Mouse (Mus musculus) forebrain, embryonic 11.5 days (tissue): ENCODE results near the gene H2al1a. TPM values are rescaled to one million over a fixed set of nuclear protein-coding genes. Genes with fewer than 3 reads are reported as not detected.
"Not testable (repeated sequence)": the region's sequence is repeated elsewhere in the genome, so short reads cannot be mapped to it uniquely, and the experiment has no call there.

Source experiments
- ATAC-seq: fragments of 200-750 bp; cut with Nextera tagmentation; replicated peaks from 2 replicates; pipeline ENCODE4 v1.8.0; 2017; ENCODE audit warnings: moderate TSS enrichment; ENCODE audit not compliant: low FRiP score
- DNase-seq: peaks from one replicate; pipeline ENCODE4 v3.0.0-alpha.2; 2017; ENCODE audit warnings: low spot score
- H3K27ac ChIP-seq: fragments of 300-500 bp; sonication (generic); 2 replicates; pipeline ENCODE4 v1.5.1; 2014; ENCODE audit warnings: low read depth, low read length
- H3K27me3 ChIP-seq: fragments of 300-500 bp; sonication (generic); 2 replicates; pipeline ENCODE4 v1.6.1; 2014; ENCODE audit warnings: mild to moderate bottlenecking, low read length, mixed read lengths; ENCODE audit not compliant: control insufficient read depth, insufficient read depth
- H3K36me3 ChIP-seq: fragments of 300-500 bp; sonication (generic); 2 replicates; pipeline ENCODE4 v1.6.1; 2014; ENCODE audit warnings: mild to moderate bottlenecking, low read length, moderate library complexity, mixed read lengths; ENCODE audit not compliant: control insufficient read depth, insufficient read depth
- H3K4me1 ChIP-seq: fragments of 300-500 bp; sonication (generic); replicated peaks from 2 replicates; pipeline ENCODE4 v1.6.1; 2014; ENCODE audit warnings: low read length, mixed read lengths; ENCODE audit not compliant: control insufficient read depth, insufficient read depth
- H3K4me2 ChIP-seq: fragments of 300-500 bp; sonication (generic); 2 replicates; pipeline ENCODE4 v1.6.1; 2014; ENCODE audit warnings: low read depth, mild to moderate bottlenecking, low read length, moderate library complexity, mixed read lengths; ENCODE audit not compliant: severe bottlenecking
- H3K4me3 ChIP-seq: fragments of 300-500 bp; sonication (generic); 2 replicates; pipeline ENCODE4 v1.5.1; 2014; ENCODE audit warnings: low read depth, low read length
- H3K9ac ChIP-seq: fragments of 300-500 bp; sonication (generic); 2 replicates; pipeline ENCODE4 v1.6.1; 2014; ENCODE audit warnings: low read length
- H3K9me3 ChIP-seq: fragments of 300-500 bp; sonication (generic); 2 replicates; pipeline ENCODE4 v1.6.1; 2016; ENCODE audit warnings: low read length, mixed read lengths; ENCODE audit not compliant: control insufficient read depth
- WGBS: fragments of 180-500 bp; shearing (Covaris S2); extraction: QIAGEN DNeasy Blood & Tissue Kit; methylation state at CpG from one replicate; pipeline ENCODE4 v1.1.7; 2014; 5-methylcytosine and 5-hydroxymethylcytosine counted together
- polyA plus RNA-seq: library from polyadenylated mRNA; unstranded; fragments of >200 nt; fragmentation: Nextera tagmentation; extraction: Ambion mirVana; gene quantifications from 2 replicates; pipeline ENCODE4 v1.2.1, GENCODE M21; 2014

Gene H2al1a
- polyA plus RNA-seq, 1 experiment from 2014 or later = not detected

GRCm38 (mm10) chrX:11273190-11273589 is 25.9 kb upstream of the H2al1a start:
- no peak for ATAC-seq
- Histone ChIP-seq H3K4me1 (no peaks in the 10 kb centered on the region), H3K4me3 (no peak overlapping the region), H3K9me3 (no peaks in the 10 kb centered on the region), H3K27ac (no peak overlapping the region), H3K9ac (no peak overlapping the region), H3K4me2 (no peak overlapping the region), H3K27me3 (no peaks in the 10 kb centered on the region), H3K36me3 (no peaks in the 10 kb centered on the region)
- 86% methylated on average over 3 of the region's 3 CpGs for WGBS
- DNase-seq = no peak

- ATAC-seq = no peak
- no peak overlapping the region for H3K4me2 ChIP-seq
- H3K4me1 ChIP-seq = no peaks in the 10 kb centered on the region
- H3K36me3 ChIP-seq = no peaks in the 10 kb centered on the region
- H3K9me3 ChIP-seq = no peaks in the 10 kb centered on the region
- H3K4me3 ChIP-seq = no peak overlapping the region
- 79% methylated on average over 6 of the region's 6 CpGs for WGBS
- no peaks in the 10 kb centered on the region for H3K27me3 ChIP-seq
- no peak overlapping the region for H3K27ac ChIP-seq
- no peak overlapping the region for H3K9ac ChIP-seq
- no peak for DNase-seq
Measured at GRCm38 (mm10) chrX:11277083-11277482, 22.0 kb upstream of the H2al1a start.

DNA sequence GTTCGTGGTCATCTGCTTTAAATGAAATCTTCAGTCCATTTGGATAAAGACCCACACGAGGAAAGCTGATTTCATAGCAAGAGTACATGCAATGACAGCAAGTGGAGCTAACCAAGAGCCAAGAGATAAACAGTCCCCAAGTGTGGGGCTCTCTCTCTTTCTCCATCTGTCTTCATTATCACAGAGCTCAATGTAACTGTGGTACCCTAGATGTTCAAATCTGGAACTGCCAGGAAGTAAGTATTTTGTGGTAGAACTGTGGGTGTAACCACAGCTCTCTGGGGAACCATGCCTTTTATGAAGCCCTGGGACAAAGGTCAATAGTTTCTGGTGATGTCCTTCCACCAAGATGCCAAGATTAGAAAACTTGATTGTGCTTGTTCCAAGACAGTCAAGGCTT is 18.3 kb upstream of the H2al1a start:
- no peaks in the 10 kb centered on the region for H3K9me3 ChIP-seq
- H3K4me2 ChIP-seq = no peak overlapping the region
- no peak overlapping the region for H3K9ac ChIP-seq
- no peaks in the 10 kb centered on the region for H3K36me3 ChIP-seq
- no peak for ATAC-seq
- no peak overlapping the region for H3K27ac ChIP-seq
- no peaks in the 10 kb centered on the region for H3K4me1 ChIP-seq
- no peaks in the 10 kb centered on the region for H3K27me3 ChIP-seq
- no peak overlapping the region for H3K4me3 ChIP-seq
- DNase-seq = no peak
- WGBS = 76% methylated on average over 2 of the region's 2 CpGs

DNA sequence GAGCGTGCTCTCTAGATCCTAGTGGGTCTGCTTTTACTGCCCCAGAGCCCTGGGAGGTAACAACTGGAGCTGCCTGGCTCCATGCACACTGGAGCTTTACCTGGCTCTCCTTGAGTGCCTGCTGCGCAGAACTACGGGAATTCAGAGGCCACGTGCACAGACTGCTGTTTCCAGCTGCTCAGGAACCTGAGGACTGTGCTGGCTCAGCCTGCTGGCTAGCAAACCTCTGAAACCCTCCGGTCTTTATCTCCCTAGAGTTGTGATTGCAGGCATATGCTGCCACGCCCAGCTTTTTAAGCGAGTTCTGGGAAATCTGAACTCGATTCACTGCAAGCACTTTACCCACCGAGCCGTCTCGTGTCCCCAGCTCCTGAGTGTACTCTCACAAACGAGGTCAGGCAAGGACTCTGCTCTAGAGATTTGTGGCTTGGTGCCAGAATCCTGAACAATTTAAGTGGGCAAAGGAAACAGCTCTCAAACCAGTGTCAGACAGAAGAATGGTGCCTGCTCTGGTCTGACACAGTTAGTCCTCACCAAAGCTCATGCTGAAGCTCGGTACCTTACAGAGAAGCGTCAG is 10.7 kb upstream of the H2al1a start:
- H3K36me3 ChIP-seq = no peaks in the 10 kb centered on the region
- 82% methylated on average over 14 of the region's 14 CpGs for WGBS
- DNase-seq (no peak), ATAC-seq (no peak)
- no peaks in the 10 kb centered on the region for H3K4me1 ChIP-seq
- H3K4me3 ChIP-seq = no peak overlapping the region
- H3K4me2 ChIP-seq = no peak overlapping the region
- H3K27ac ChIP-seq = no peak overlapping the region
- H3K9ac ChIP-seq = no peak overlapping the region
- no peaks in the 10 kb centered on the region; the same call in 1 of the 2 replicates for H3K9me3 ChIP-seq
- H3K27me3 ChIP-seq = no peaks in the 10 kb centered on the region

DNA sequence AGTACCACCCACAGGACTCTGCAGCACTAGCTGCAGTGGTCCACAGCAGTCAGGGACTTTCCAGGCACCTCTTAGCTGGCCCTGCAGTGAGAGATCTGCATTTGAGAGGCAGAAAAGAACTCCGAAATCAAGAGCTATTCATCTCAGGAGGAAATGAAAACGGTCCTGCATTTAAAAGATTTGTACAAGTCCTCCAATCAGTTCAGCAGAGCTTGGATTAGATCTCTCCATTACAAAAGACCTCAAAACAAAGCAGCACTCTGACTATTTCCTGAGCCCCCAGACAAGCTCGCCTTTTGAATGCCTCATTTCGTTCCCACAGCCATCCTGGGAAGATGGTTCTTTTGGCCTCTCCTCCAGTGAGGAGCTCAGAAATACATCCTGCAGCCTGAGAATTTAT is 9.8 kb upstream of the H2al1a start:
- Histone ChIP-seq H3K36me3 (no peaks in the 10 kb centered on the region), H3K4me1 (no peaks in the 10 kb centered on the region), H3K9me3 (no peaks in the 10 kb centered on the region; the same call in 1 of the 2 replicates), H3K27ac (no peak overlapping the region), H3K4me2 (no peak overlapping the region), H3K27me3 (no peaks in the 10 kb centered on the region), H3K4me3 (no peak overlapping the region), H3K9ac (no peak overlapping the region)
- ATAC-seq (no peak), DNase-seq (no peak)
- WGBS = 30% methylated on average over 4 of the region's 4 CpGs

- not testable (repeated sequence) for H3K4me2 ChIP-seq, H3K9me3 ChIP-seq, H3K9ac ChIP-seq, ATAC-seq, H3K27ac ChIP-seq, H3K4me3 ChIP-seq, H3K4me1 ChIP-seq, H3K27me3 ChIP-seq, DNase-seq, H3K36me3 ChIP-seq
- WGBS = 94% methylated on average over 1 of the region's 3 CpGs
Measured at GRCm38 (mm10) chrX:11302132-11302531, 3.1 kb downstream of the H2al1a start, which contains the start of gene H2al1b. H2al1b (plus strand) TSS chrX:11302432.

DNA sequence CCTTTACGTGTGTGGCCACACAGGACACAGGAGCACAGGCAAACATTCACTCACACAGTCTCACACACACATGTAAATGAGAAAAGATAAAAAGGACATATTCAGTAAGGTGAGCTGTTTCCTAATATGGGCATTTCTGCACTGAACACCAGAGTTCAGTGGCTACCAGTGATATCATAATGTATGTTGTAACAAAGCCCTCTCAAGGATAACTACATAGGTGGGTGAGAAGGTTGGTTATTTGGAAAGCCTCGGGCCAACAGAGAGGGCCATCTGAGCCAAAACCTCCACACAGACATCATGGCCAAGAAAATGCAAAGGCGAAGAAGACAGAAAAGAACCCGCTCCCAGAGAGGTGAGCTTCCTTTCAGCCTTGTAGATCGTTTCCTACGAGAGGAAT is 6.3 kb downstream of the H2al1a start, which contains the start of gene H2al1c:
Gene H2al1c (plus strand): TSS at position 301 of the 400 bp plus-strand sequence.
- H3K9me3 ChIP-seq, H3K4me2 ChIP-seq, H3K27me3 ChIP-seq, H3K4me3 ChIP-seq, H3K4me1 ChIP-seq, DNase-seq, H3K9ac ChIP-seq, H3K36me3 ChIP-seq, H3K27ac ChIP-seq, ATAC-seq: not testable (repeated sequence)
- WGBS = 92% methylated on average over 1 of the region's 6 CpGs

DNA sequence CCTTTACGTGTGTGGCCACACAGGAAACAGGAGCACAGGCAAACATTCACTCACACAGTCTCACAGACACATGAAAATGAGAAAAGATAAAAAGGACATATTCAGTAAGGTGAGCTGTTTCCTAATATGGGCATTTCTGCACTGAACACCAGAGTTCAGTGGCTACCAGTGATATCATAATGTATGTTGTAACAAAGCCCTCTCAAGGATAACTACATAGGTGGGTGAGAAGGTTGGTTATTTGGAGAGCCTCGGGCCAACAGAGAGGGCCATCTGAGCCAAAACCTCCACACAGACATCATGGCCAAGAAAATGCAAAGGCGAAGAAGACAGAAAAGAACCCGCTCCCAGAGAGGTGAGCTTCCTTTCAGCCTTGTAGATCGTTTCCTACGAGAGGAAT is 9.5 kb downstream of the H2al1a start, which contains the start of gene H2al1d:
Gene H2al1d (plus strand): TSS at position 301 of the 400 bp plus-strand sequence.
- H3K36me3 ChIP-seq, H3K4me3 ChIP-seq, H3K4me2 ChIP-seq, H3K27me3 ChIP-seq, H3K4me1 ChIP-seq, H3K9me3 ChIP-seq, H3K9ac ChIP-seq, H3K27ac ChIP-seq, DNase-seq, ATAC-seq: not testable (repeated sequence)
- WGBS = no CpG with 5 or more reads among the region's 6 CpGs

DNA sequence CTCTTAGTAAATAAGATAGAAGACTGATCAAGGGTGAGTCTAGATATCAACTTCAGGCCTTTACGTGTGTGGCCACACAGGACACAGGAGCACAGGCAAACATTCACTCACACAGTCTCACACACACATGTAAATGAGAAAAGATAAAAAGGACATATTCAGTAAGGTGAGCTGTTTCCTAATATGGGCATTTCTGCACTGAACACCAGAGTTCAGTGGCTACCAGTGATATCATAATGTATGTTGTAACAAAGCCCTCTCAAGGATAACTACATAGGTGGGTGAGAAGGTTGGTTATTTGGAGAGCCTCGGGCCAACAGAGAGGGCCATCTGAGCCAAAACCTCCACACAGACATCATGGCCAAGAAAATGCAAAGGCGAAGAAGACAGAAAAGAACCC is 12.6 kb downstream of the H2al1a start, which contains the start of gene H2al1e:
Gene H2al1e (plus strand): TSS at position 301 of the 400 bp plus-strand sequence.
- not testable (repeated sequence) for H3K4me2 ChIP-seq, H3K9me3 ChIP-seq, H3K4me1 ChIP-seq, H3K4me3 ChIP-seq, H3K27ac ChIP-seq, H3K36me3 ChIP-seq, H3K27me3 ChIP-seq, H3K9ac ChIP-seq, DNase-seq, ATAC-seq
- no CpG with 5 or more reads among the region's 3 CpGs for WGBS
